Mouse (Mus musculus): ENCODE results near the gene Hibadh. TPM values are rescaled to one million over a fixed set of nuclear protein-coding genes. Genes with fewer than 3 reads are reported as not detected.

Gene Hibadh
- polyA plus RNA-seq, 1 experiment from 2014 or later: 63.4 TPM

GRCm38 (mm10) chr6:52601117-52601516, 39.1 kb downstream of the Hibadh start:
- no peak overlapping the region for H3K4me2 ChIP-seq
- no peak for ATAC-seq (ENCODE audit: low read depth)
- 64% methylated on average over 4 of the region's 4 CpGs for WGBS

GRCm38 (mm10) chr6:52594752-52595151, 45.4 kb downstream of the Hibadh start:
- no peak for ATAC-seq (ENCODE audit: low read depth)
- Histone ChIP-seq H3K4me3 (no peak overlapping the region), H3K9ac (no peak overlapping the region), H3K27me3 (no peaks in the 10 kb centered on the region), H3K36me3 (no peaks in the 10 kb centered on the region), H3K9me3 (no peaks in the 10 kb centered on the region), H3K4me2 (no peak overlapping the region), H3K27ac (replicated peaks) (no peak overlapping the region), H3K4me1 (replicated peaks) (no peaks in the 10 kb centered on the region)
- 89% methylated on average over 1 of the region's 1 CpGs for WGBS

More at GRCm38 (mm10) chr6:52601117-52601516, 39.1 kb downstream of the Hibadh start:
- H3K9ac ChIP-seq: no peak overlapping the region
- no peaks in the 10 kb centered on the region for H3K4me1 ChIP-seq (replicated peaks)
- no peaks in the 10 kb centered on the region for H3K36me3 ChIP-seq
- H3K27ac ChIP-seq (replicated peaks): no peak overlapping the region
- no peaks in the 10 kb centered on the region for H3K9me3 ChIP-seq
- no peak overlapping the region for H3K4me3 ChIP-seq
- H3K27me3 ChIP-seq: no peaks in the 10 kb centered on the region

- H3K36me3 ChIP-seq: no peaks in the 10 kb centered on the region
- ATAC-seq (ENCODE audit: low read depth): no peak
- peaks cover 11% of the 10 kb centered on the region for H3K4me1 ChIP-seq (replicated peaks)
- no peak overlapping the region for H3K4me2 ChIP-seq
- no peak overlapping the region for H3K27ac ChIP-seq (replicated peaks)
- peaks cover 3% of the 10 kb centered on the region; the same call in 1 of the 2 replicates for H3K27me3 ChIP-seq
- H3K4me3 ChIP-seq: no peak overlapping the region
- H3K9ac ChIP-seq: no peak overlapping the region
- H3K9me3 ChIP-seq: no peaks in the 10 kb centered on the region
These were observed 53.6 kb downstream of the Hibadh start for GRCm38 (mm10) chr6:52586564-52586963.

- ATAC-seq (ENCODE audit: low read depth): peak; percentile 67; the same call in 1 of the 2 replicates
- WGBS: 6% methylated on average over 8 of the region's 8 CpGs
These were observed 55.8 kb downstream of the Hibadh start for GRCm38 (mm10) chr6:52584383-52584782.

GRCm38 (mm10) chr6:52581081-52581480, 59.1 kb downstream of the Hibadh start:
- WGBS: 91% methylated on average over 4 of the region's 4 CpGs
- Histone ChIP-seq H3K27ac (replicated peaks) (no peak overlapping the region), H3K36me3 (no peaks in the 10 kb centered on the region), H3K4me1 (replicated peaks) (peaks cover 11% of the 10 kb centered on the region), H3K4me2 (no peak overlapping the region), H3K27me3 (peaks cover 22% of the 10 kb centered on the region), H3K9me3 (no peaks in the 10 kb centered on the region), H3K4me3 (no peak overlapping the region), H3K9ac (no peak overlapping the region)
- ATAC-seq (ENCODE audit: low read depth): no peak

More at GRCm38 (mm10) chr6:52584383-52584782, 55.8 kb downstream of the Hibadh start:
- Histone ChIP-seq H3K4me2 (no peak overlapping the region), H3K9me3 (no peaks in the 10 kb centered on the region), H3K27me3 (peaks cover 6% of the 10 kb centered on the region; the same call in 1 of the 2 replicates), H3K9ac (no peak overlapping the region), H3K27ac (replicated peaks) (no peak overlapping the region), H3K4me3 (no peak overlapping the region), H3K36me3 (no peaks in the 10 kb centered on the region), H3K4me1 (replicated peaks) (peaks cover 11% of the 10 kb centered on the region)

- no peak for ATAC-seq (ENCODE audit: low read depth)
- H3K27ac ChIP-seq (replicated peaks): no peak overlapping the region
These were observed 61.9 kb downstream of the Hibadh start for GRCm38 (mm10) chr6:52578322-52578721.

GRCm38 (mm10) chr6:52577270-52577669, 62.9 kb downstream of the Hibadh start:
- Histone ChIP-seq H3K4me2 (no peak overlapping the region), H3K27ac (replicated peaks) (no peak overlapping the region), H3K4me1 (replicated peaks) (no peaks in the 10 kb centered on the region), H3K27me3 (peaks cover 50% of the 10 kb centered on the region), H3K9me3 (no peaks in the 10 kb centered on the region), H3K9ac (no peak overlapping the region), H3K36me3 (no peaks in the 10 kb centered on the region), H3K4me3 (no peak overlapping the region)
- 28% methylated on average over 4 of the region's 4 CpGs for WGBS
- ATAC-seq (ENCODE audit: low read depth): no peak

More at GRCm38 (mm10) chr6:52578322-52578721, 61.9 kb downstream of the Hibadh start:
- Histone ChIP-seq H3K27me3 (peaks cover 43% of the 10 kb centered on the region), H3K9ac (no peak overlapping the region), H3K9me3 (no peaks in the 10 kb centered on the region), H3K4me3 (no peak overlapping the region), H3K36me3 (no peaks in the 10 kb centered on the region), H3K4me2 (no peak overlapping the region), H3K4me1 (replicated peaks) (no peaks in the 10 kb centered on the region)
- 56% methylated on average over 2 of the region's 2 CpGs for WGBS

GRCm38 (mm10) chr6:52568706-52569105, 71.5 kb downstream of the Hibadh start:
- Histone ChIP-seq H3K9me3 (no peaks in the 10 kb centered on the region; the same call in 1 of the 2 replicates), H3K9ac (no peak overlapping the region), H3K4me3 (no peak overlapping the region), H3K27me3 (peaks cover 73% of the 10 kb centered on the region), H3K4me1 (replicated peaks) (peaks cover 24% of the 10 kb centered on the region), H3K27ac (replicated peaks) (no peak overlapping the region), H3K36me3 (no peaks in the 10 kb centered on the region), H3K4me2 (no peak overlapping the region)
- no peak for ATAC-seq (ENCODE audit: low read depth)
- WGBS: 68% methylated on average over 6 of the region's 6 CpGs

GRCm38 (mm10) chr6:52567327-52568299, 72.6 kb downstream of the Hibadh start:
- H3K27ac ChIP-seq (replicated peaks): no peak overlapping the region
- no peak overlapping the region; the same call in 1 of the 2 replicates for H3K9ac ChIP-seq
- H3K4me2 ChIP-seq: peak overlapping the region; percentile 24; the same call in 1 of the 2 replicates
- peaks cover 66% of the 10 kb centered on the region for H3K27me3 ChIP-seq
- 20% methylated on average over 20 of the region's 20 CpGs for WGBS
- peak; percentile 36; the same call in 1 of the 2 replicates for ATAC-seq (ENCODE audit: low read depth)
- no peak overlapping the region for H3K4me3 ChIP-seq
- H3K36me3 ChIP-seq: no peaks in the 10 kb centered on the region
- peaks cover 24% of the 10 kb centered on the region for H3K4me1 ChIP-seq (replicated peaks)
- H3K9me3 ChIP-seq: no peaks in the 10 kb centered on the region; the same call in 1 of the 2 replicates

- Histone ChIP-seq H3K4me2 (no peak overlapping the region), H3K27me3 (peaks cover 42% of the 10 kb centered on the region), H3K4me3 (no peak overlapping the region), H3K9me3 (no peaks in the 10 kb centered on the region), H3K36me3 (no peaks in the 10 kb centered on the region), H3K27ac (replicated peaks) (no peak overlapping the region), H3K9ac (no peak overlapping the region), H3K4me1 (replicated peaks) (peaks cover 24% of the 10 kb centered on the region)
- 80% methylated on average over 5 of the region's 5 CpGs for WGBS
- no peak for ATAC-seq (ENCODE audit: low read depth)
These were observed 75.0 kb downstream of the Hibadh start for GRCm38 (mm10) chr6:52565210-52565609.

GRCm38 (mm10) chr6:52562994-52563393, 77.2 kb downstream of the Hibadh start:
- Histone ChIP-seq H3K27ac (replicated peaks) (no peak overlapping the region), H3K27me3 (peaks cover 27% of the 10 kb centered on the region), H3K4me3 (no peak overlapping the region), H3K4me2 (no peak overlapping the region), H3K36me3 (no peaks in the 10 kb centered on the region), H3K4me1 (replicated peaks) (peaks cover 21% of the 10 kb centered on the region), H3K9me3 (no peaks in the 10 kb centered on the region), H3K9ac (no peak overlapping the region)
- no peak for ATAC-seq (ENCODE audit: low read depth)
- WGBS: 87% methylated on average over 4 of the region's 4 CpGs

GRCm38 (mm10) chr6:52559041-52559440, 81.1 kb downstream of the Hibadh start:
- H3K27ac ChIP-seq (replicated peaks): no peak overlapping the region
- H3K4me3 ChIP-seq: no peak overlapping the region
- H3K4me2 ChIP-seq: no peak overlapping the region
- H3K27me3 ChIP-seq: peaks cover 7% of the 10 kb centered on the region
- no peak overlapping the region for H3K9ac ChIP-seq
- H3K9me3 ChIP-seq: no peaks in the 10 kb centered on the region
- WGBS: 79% methylated on average over 3 of the region's 3 CpGs
- ATAC-seq (ENCODE audit: low read depth): no peak
- H3K36me3 ChIP-seq: no peaks in the 10 kb centered on the region
- no peaks in the 10 kb centered on the region for H3K4me1 ChIP-seq (replicated peaks)

All from neural tube, embryonic 13.5 days (tissue).